Mouse (Mus musculus): ENCODE results near the gene Lyzl4. TPM values are rescaled to one million over a fixed set of nuclear protein-coding genes. Genes with fewer than 3 reads are reported as not detected.
"Not testable (repeated sequence)": the region's sequence is repeated elsewhere in the genome, so short reads cannot be mapped to it uniquely, and the experiment has no call there.

Lyzl4 gene
- polyA plus RNA-seq, 1 experiment from 2014 or later = 0.24 TPM

DNA sequence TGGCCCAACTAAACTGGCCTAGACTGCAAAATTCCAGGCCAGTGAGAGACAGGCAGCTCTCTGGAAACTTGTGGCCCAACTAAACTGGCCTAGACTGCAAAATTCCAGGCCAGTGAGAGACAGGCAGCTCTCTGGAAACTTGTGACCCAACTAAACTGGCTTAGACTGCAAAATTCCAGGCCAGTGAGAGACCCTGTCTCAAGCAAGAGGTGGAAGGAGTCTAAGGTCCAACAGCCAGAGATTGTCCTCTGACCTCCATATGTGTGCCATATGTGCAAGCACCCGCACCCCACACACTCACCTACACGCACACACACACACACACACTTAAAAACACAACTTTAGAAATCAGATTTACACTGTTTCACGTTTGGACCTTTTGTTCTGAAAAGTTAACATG, 48.1 kb downstream of the Lyzl4 start:
- not testable (repeated sequence) for H3K9me3 ChIP-seq; H3K27ac ChIP-seq; H3K9ac ChIP-seq (replicated peaks); H3K4me2 ChIP-seq (replicated peaks); H3K27me3 ChIP-seq; H3K4me3 ChIP-seq (replicated peaks); ATAC-seq; H3K36me3 ChIP-seq; H3K4me1 ChIP-seq (replicated peaks)
- 83% methylated on average over 3 of the region's 3 CpGs for WGBS

DNA sequence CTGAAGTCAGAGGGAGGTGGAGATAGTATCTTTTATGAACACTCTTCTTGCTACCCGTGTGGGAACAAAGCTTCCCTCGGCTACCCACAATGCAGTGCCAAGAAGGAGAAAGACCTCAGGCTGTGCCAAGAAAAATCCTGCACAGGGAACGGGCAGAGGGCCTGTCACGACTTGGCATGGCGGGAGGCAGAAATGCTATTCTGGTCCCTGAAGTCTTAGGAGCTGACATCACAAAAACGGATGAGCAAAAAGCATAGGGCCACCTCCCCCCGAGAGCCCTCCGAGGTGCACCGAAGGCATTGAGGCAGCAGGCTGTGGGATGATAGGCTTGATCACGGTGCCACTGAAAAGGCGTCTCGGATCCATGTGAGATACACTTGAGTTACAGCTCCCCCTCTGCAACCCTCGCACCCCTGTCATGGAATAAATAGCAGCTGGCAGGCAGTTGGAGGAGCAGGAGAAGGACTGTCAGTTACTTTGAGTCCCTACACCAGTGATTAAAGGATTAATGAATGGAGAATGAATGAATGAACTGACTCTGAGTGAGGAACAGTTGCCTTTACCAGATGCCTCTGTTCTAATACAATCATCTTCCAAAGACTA, 48.8 kb downstream of the Lyzl4 start:
- no peak overlapping the region for H3K9ac ChIP-seq (replicated peaks)
- peaks cover 8% of the 10 kb centered on the region; the same call in 1 of the 2 replicates for H3K9me3 ChIP-seq
- H3K27ac ChIP-seq = no peak overlapping the region
- no peak for ATAC-seq
- H3K27me3 ChIP-seq = no peaks in the 10 kb centered on the region
- H3K4me1 ChIP-seq (replicated peaks) = no peaks in the 10 kb centered on the region
- 79% methylated on average over 13 of the region's 13 CpGs for WGBS
- no peak overlapping the region for H3K4me3 ChIP-seq (replicated peaks)
- no peak overlapping the region for H3K4me2 ChIP-seq (replicated peaks)
- H3K36me3 ChIP-seq = no peaks in the 10 kb centered on the region

DNA sequence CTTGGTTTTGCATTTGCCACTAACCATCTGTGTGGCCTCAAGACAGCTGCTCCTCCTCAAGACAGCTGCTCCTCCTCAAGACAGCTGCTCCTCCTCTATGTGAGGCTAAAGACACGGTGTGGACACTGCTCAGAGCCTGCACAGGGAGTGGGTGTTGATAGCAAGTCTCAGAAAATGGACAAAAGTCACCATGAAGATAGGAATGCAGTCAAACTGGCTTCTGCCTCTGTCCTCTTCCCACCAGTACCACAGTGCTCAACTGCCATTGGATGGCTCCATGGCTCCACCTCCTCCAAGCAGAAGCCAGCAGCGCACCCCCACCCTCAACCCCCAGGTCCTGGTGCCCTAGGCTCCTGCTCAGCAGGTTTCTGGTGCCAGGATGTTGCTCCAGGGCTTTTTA, 52.4 kb downstream of the Lyzl4 start:
- Histone ChIP-seq H3K27me3 (no peaks in the 10 kb centered on the region), H3K9ac (replicated peaks) (no peak overlapping the region), H3K27ac (no peak overlapping the region), H3K4me3 (replicated peaks) (no peak overlapping the region), H3K4me1 (replicated peaks) (no peaks in the 10 kb centered on the region), H3K36me3 (no peaks in the 10 kb centered on the region), H3K9me3 (peaks cover 8% of the 10 kb centered on the region; the same call in 1 of the 2 replicates), H3K4me2 (replicated peaks) (no peak overlapping the region)
- 66% methylated on average over 2 of the region's 2 CpGs for WGBS
- no peak for ATAC-seq

DNA sequence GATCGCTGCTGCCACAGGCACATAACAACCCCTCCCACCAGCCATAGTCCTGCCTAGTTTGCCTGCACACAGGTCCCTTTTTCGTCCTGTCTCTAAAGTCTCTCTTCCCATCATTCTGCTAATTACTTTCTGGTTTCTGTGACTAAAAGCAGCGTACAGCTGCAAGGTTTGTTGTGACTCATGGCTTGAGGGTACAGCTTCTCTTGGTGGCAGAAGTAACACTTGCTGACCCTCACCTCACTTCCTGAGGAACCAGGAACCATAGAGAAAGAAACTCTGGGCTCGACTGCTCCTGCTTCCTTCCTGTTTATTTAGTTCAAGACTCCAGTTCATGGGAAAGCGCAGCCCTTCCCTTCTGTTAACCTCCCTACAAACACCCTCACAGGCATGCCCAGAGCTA, 67.5 kb downstream of the Lyzl4 start:
- H3K9me3 ChIP-seq = 0 out of 2 replicates have a peak, but pooled peaks cover 6% of the 10 kb centered on the region
- H3K9ac ChIP-seq (replicated peaks) = no peak overlapping the region
- no peak overlapping the region for H3K4me3 ChIP-seq (replicated peaks)
- no peaks in the 10 kb centered on the region for H3K36me3 ChIP-seq
- no peak for ATAC-seq
- 0 out of 2 replicates have a peak, but pooled peaks cover 2% of the 10 kb centered on the region for H3K27me3 ChIP-seq
- no peak overlapping the region for H3K4me2 ChIP-seq (replicated peaks)
- 80% methylated on average over 5 of the region's 5 CpGs for WGBS
- no peak overlapping the region for H3K27ac ChIP-seq
- no peaks in the 10 kb centered on the region for H3K4me1 ChIP-seq (replicated peaks)

DNA sequence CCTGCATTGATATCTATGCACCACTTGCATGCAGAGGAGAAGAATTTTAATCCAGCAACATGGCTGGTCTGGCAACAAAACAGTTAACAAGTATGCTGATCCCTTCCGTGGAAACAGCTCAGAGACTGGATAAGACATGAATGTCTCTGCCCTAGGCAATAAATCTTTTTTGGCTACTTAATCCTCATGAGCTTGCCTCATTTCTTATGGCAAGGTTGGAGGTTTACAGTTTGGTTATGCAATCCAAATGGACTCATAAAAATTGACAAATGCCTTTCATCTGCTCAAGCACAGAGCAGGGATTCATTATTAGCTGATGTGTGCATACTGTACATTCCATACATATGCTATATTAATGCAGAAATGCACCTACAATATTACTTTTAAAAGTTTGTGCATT, 73.4 kb downstream of the Lyzl4 start:
- Histone ChIP-seq H3K4me1 (replicated peaks) (peaks cover 6% of the 10 kb centered on the region; the same call in 1 of the 2 replicates), H3K9ac (replicated peaks) (no peak overlapping the region), H3K4me3 (replicated peaks) (no peak overlapping the region), H3K9me3 (no peaks in the 10 kb centered on the region), H3K36me3 (no peaks in the 10 kb centered on the region), H3K27ac (no peak overlapping the region), H3K27me3 (no peaks in the 10 kb centered on the region), H3K4me2 (replicated peaks) (no peak overlapping the region)
- WGBS = 17% methylated on average over 1 of the region's 1 CpGs
- no peak for ATAC-seq

DNA sequence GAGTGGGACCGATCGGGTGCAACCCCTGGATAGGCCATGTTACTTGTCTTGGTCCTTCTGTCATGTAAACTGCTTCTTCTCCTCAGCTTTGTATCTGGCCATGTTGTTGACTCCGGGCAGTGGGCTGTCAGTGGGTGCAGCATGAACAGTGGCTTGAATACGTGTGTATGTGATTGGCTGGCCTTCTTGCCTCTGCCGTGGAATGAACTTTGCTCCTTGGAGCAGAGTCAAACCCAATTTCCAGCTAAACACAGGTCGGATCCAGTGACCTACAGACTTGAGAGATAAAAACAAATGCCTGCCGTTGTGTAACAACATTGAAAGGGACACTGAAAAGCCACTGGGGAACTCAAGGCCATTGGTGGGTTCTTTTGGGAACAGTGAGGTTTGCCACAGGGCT, 75.5 kb downstream of the Lyzl4 start:
- H3K27me3 ChIP-seq = no peaks in the 10 kb centered on the region
- H3K4me1 ChIP-seq (replicated peaks) = peaks cover 6% of the 10 kb centered on the region; the same call in 1 of the 2 replicates
- no peak overlapping the region for H3K4me2 ChIP-seq (replicated peaks)
- no peak overlapping the region for H3K27ac ChIP-seq
- WGBS = 86% methylated on average over 7 of the region's 7 CpGs
- ATAC-seq = no peak
- H3K4me3 ChIP-seq (replicated peaks) = no peak overlapping the region
- H3K9me3 ChIP-seq = no peaks in the 10 kb centered on the region
- H3K9ac ChIP-seq (replicated peaks) = no peak overlapping the region
- H3K36me3 ChIP-seq = no peaks in the 10 kb centered on the region

DNA sequence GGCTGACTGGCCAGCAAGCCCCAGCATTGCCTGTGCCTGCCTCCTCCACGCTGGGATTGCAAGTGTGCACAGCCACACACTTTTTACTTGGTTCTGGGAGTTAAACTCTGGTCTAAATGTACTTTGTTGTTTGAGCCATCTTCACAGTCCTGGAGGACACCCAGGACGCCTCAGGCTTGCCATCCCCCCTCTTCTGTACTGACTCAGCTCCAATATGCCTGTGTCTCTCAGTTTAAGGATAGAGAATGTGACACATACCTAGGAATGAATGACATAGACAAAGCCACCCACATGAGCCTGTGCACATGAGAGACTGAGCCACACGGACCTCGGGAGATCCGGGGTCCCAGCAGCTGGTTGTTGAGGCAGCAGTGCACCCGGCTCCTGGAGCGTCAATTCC, 78.6 kb downstream of the Lyzl4 start:
- H3K27ac ChIP-seq = no peak overlapping the region
- H3K36me3 ChIP-seq = no peaks in the 10 kb centered on the region
- WGBS = 91% methylated on average over 7 of the region's 7 CpGs
- H3K27me3 ChIP-seq = no peaks in the 10 kb centered on the region
- no peaks in the 10 kb centered on the region for H3K4me1 ChIP-seq (replicated peaks)
- H3K9me3 ChIP-seq = no peaks in the 10 kb centered on the region
- ATAC-seq = no peak
- no peak overlapping the region for H3K4me2 ChIP-seq (replicated peaks)
- no peak overlapping the region for H3K9ac ChIP-seq (replicated peaks)
- H3K4me3 ChIP-seq (replicated peaks) = no peak overlapping the region

DNA sequence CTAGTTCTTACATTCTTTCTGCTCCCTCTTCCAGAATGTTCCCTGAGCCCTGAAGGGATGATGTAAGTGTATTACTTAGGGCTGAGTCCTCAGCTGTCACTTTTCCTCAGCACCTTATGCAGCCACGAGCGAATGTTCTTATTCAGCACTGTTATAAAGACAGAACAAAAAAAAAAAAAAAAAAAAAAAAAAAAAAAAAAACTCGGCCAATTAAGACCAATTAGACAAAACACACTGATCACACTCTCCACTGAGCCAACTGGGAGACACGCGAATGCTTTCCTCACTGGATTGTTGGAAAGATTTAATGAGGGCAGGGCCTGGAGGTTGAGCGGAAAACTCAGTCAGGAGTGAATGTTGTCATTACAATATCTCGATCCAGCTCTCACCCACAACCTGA, 81.4 kb downstream of the Lyzl4 start:
- Histone ChIP-seq H3K4me2 (replicated peaks) (no peak overlapping the region), H3K9me3 (no peaks in the 10 kb centered on the region), H3K27ac (no peak overlapping the region; the same call in 1 of the 2 replicates), H3K27me3 (no peaks in the 10 kb centered on the region), H3K9ac (replicated peaks) (no peak overlapping the region), H3K36me3 (no peaks in the 10 kb centered on the region), H3K4me3 (replicated peaks) (no peak overlapping the region), H3K4me1 (replicated peaks) (peaks cover 6% of the 10 kb centered on the region)
- WGBS = 72% methylated on average over 7 of the region's 7 CpGs
- no peak for ATAC-seq

DNA sequence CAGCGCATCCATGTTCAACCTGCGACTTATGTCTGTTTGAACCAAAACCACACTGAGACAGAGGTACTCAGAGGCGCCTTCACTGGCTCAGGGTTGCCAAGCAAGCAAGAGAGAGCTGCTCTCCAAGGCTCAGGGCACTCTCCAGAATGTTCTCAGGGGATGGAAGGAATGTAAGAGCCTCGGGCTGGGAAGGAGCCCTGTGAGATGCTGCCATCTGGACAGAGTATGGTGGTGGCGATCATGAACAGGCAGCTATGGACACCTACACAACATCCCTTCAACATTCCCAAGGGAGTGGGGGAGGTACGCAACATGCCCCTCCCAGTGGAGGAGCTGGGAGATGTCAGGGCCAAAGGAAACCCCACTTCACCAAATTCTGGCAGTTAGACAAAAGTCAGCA, 83.7 kb downstream of the Lyzl4 start:
- Histone ChIP-seq H3K4me3 (replicated peaks) (no peak overlapping the region), H3K4me1 (replicated peaks) (peaks cover 9% of the 10 kb centered on the region), H3K27ac (no peak overlapping the region), H3K4me2 (replicated peaks) (no peak overlapping the region), H3K27me3 (no peaks in the 10 kb centered on the region), H3K36me3 (no peaks in the 10 kb centered on the region), H3K9ac (replicated peaks) (no peak overlapping the region), H3K9me3 (no peaks in the 10 kb centered on the region)
- WGBS = 83% methylated on average over 6 of the region's 6 CpGs
- ATAC-seq = no peak

DNA sequence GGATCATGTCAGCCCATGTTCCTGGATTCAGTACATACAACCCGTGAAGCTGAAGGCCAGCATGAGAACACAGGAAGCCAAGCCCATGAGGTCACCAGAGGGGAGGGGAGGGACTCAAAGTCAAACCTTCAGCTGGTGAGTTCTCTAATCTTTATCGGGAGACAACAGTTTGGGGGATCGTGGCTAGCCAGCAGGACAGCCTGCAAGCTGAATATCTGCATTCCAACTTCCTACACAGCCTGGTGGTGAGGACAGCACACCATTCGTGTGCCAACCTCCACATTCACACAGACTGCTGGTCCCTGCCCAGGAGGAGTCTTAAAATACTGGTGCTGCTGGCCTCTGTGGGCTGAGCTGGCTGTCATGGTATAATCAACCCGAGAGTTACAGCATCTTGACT, 85.0 kb downstream of the Lyzl4 start:
- H3K4me3 ChIP-seq (replicated peaks) = no peak overlapping the region
- H3K27me3 ChIP-seq = no peaks in the 10 kb centered on the region
- H3K9me3 ChIP-seq = no peaks in the 10 kb centered on the region
- H3K4me2 ChIP-seq (replicated peaks) = no peak overlapping the region
- no peak for ATAC-seq
- H3K4me1 ChIP-seq (replicated peaks) = peaks cover 9% of the 10 kb centered on the region
- H3K9ac ChIP-seq (replicated peaks) = no peak overlapping the region
- 80% methylated on average over 5 of the region's 5 CpGs for WGBS
- no peaks in the 10 kb centered on the region for H3K36me3 ChIP-seq
- no peak overlapping the region for H3K27ac ChIP-seq

DNA sequence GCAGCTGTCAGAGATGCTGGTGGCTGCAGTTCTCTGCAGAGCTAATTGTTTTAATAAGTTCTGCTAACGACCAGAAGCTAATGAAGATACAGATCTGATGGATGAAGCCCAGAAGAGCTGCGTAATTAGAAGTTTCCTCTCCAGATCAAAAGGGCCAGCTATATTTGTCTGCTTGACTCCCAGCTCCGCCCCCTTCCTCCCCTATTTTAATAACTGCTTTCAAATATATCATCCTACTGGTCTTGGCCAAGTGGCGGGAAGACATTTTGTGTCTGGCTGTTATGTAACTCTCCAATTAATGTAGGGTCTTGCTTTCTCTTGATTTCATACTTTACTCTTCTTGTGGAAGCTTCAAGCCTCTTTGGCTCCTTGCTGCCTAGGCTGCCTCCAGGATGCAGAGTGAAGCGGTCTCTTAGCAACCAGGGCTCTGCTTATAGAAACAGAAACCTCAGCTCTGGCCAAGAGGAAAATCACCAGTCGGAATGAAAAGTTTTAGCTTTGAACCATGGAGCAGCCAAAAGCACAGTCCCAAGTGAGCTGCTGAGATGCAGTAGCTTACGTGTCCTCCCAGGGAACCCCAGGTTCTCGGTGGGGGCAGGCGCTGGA, 86.4 kb downstream of the Lyzl4 start:
- no peaks in the 10 kb centered on the region for H3K27me3 ChIP-seq
- no peak overlapping the region for H3K4me2 ChIP-seq (replicated peaks)
- ATAC-seq = peak; percentile 30; the same call in 1 of the 2 replicates
- H3K4me3 ChIP-seq (replicated peaks) = no peak overlapping the region
- no peaks in the 10 kb centered on the region for H3K9me3 ChIP-seq
- 53% methylated on average over 9 of the region's 9 CpGs for WGBS
- H3K36me3 ChIP-seq = no peaks in the 10 kb centered on the region
- peaks cover 10% of the 10 kb centered on the region for H3K4me1 ChIP-seq (replicated peaks)
- no peak overlapping the region for H3K27ac ChIP-seq
- no peak overlapping the region for H3K9ac ChIP-seq (replicated peaks)

DNA sequence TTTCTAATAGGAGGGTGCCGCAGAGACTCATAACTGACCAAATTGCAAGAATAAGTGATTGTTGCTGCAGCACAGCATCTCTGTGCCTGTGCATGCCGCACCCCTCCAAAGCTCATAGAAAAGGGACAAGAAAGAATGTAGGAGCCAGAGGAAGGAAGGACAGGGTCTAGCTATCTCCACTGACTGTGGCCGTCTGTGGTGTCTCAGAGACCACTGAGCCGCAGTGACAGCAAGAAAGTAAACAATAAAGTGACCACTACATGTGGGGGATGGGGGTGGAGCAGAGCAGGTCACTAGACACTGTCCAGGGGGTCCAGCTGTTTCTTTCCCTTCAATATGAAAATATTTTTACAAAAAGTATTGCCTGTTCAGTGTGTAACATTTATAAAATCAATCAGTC, 88.3 kb downstream of the Lyzl4 start:
- Histone ChIP-seq H3K27me3 (no peaks in the 10 kb centered on the region), H3K9me3 (no peaks in the 10 kb centered on the region), H3K4me3 (replicated peaks) (no peak overlapping the region), H3K36me3 (no peaks in the 10 kb centered on the region), H3K4me2 (replicated peaks) (no peak overlapping the region), H3K4me1 (replicated peaks) (peaks cover 15% of the 10 kb centered on the region), H3K27ac (no peak overlapping the region), H3K9ac (replicated peaks) (no peak overlapping the region)
- no peak for ATAC-seq
- 70% methylated on average over 4 of the region's 4 CpGs for WGBS

DNA sequence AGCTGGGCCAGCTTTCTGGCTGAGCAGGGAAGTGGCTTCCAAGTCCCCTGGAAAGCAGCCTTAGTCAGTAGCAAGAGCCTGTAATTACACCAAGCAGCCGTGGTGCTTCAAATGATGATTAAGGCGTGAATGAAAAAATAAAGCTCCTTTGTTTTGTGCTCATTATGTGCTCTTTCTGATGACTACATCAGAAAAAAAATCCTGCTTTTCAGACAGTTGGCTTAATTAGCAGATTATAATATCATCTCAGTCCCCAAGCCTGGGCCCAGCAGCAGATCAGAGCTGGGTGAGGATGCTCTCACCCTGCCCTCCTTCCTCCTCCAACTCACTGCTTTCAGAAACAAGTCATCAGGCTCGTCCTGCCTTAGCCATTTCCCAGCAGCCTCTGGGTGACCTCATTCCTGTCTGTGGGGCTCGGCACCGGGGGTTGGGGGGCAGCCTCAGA, 91.5 kb downstream of the Lyzl4 start:
- no peaks in the 10 kb centered on the region for H3K27me3 ChIP-seq
- no peak overlapping the region for H3K4me2 ChIP-seq (replicated peaks)
- no peak overlapping the region for H3K9ac ChIP-seq (replicated peaks)
- peaks cover 8% of the 10 kb centered on the region for H3K4me1 ChIP-seq (replicated peaks)
- no peaks in the 10 kb centered on the region for H3K9me3 ChIP-seq
- 57% methylated on average over 5 of the region's 5 CpGs for WGBS
- no peak for ATAC-seq
- H3K27ac ChIP-seq = no peak overlapping the region; the same call in 1 of the 2 replicates
- H3K4me3 ChIP-seq (replicated peaks) = no peak overlapping the region
- no peaks in the 10 kb centered on the region for H3K36me3 ChIP-seq
